Comparison of ENCODE assay signal across 17 mouse cellular contexts in genomic region chr13:73474163-73474562, GRCm38 (mm10). TPM values are rescaled to one million over a fixed set of nuclear protein-coding genes. Genes with fewer than 3 reads are reported as not detected.
A peak's percentile ranks its signal among the peaks of the same experiment; 100 is the strongest.
DNase-seq lines count a peak whose midpoint lies in the region; ATAC-seq lines count a peak whose summit lies in the region.
"Had no signal": no experiment of that assay in that cellular context is flagged by ENCODE, and none has a peak within 500 bp of the region (broad histone marks: within the 10 kb centered on the region; RNA-seq: fewer than 3 reads in every experiment).

No protein-coding gene starts in this region.

- peaks cover 52% of the 10 kb centered on the region for H3K4me1 ChIP-seq in heart, embryonic 10.5 days
- peaks cover 100% of the 10 kb centered on the region for H3K4me1 ChIP-seq in liver, embryonic 15.5 days (replicated peaks)

- H3K9ac ChIP-seq in liver, embryonic 15.5 days: peak overlapping the region; percentile 98
- H3K9ac ChIP-seq: hindbrain, embryonic 13.5 days; intestine, embryonic 15.5 days had no signal

- 0 out of 2 replicates have a peak, but pooled peaks cover 10% of the 10 kb centered on the region for H3K36me3 ChIP-seq in heart, embryonic 10.5 days
- peaks cover 79% of the 10 kb centered on the region for H3K36me3 ChIP-seq in liver, embryonic 15.5 days (replicated peaks)
- H3K36me3 ChIP-seq: intestine, embryonic 15.5 days had no signal

- H3K4me2 ChIP-seq in liver, embryonic 15.5 days: peak overlapping the region; percentile 81
- H3K4me2 ChIP-seq: hindbrain, embryonic 13.5 days; intestine, embryonic 15.5 days had no signal

- no peak for DNase-seq in heart, embryonic 10.5 days (ENCODE audit: low spot score)
- no peak for DNase-seq in heart, postnatal 36 days
- DNase-seq in cerebellum, adult 11 months: peak; percentile 68
- peak; percentile 73 to 82 for DNase-seq in cerebellum, postnatal 25 days
- DNase-seq: adrenal gland, adult 8-10 months; embryo, embryonic 11 days; gastrocnemius, postnatal 25 days; layer of hippocampus, adult 9-11 months; lung, postnatal 4 days; midbrain, embryonic 14.5 days; thymus, postnatal 4 days had no signal

- no peak for ATAC-seq in liver, embryonic 15.5 days (ENCODE audit: insufficient read depth)
- no peak for ATAC-seq in granulocyte monocyte progenitor cell, adult 5-6 weeks (replicated peaks; ENCODE audit: poor library complexity, severe bottlenecking)
- ATAC-seq in megakaryocyte progenitor cell, adult 5-6 weeks (replicated peaks; ENCODE audit: poor library complexity): no peak
- ATAC-seq: intestine, embryonic 15.5 days had no signal

- H3K4me3 ChIP-seq in heart, embryonic 10.5 days: no peak overlapping the region
- peak overlapping the region; percentile 31 for H3K4me3 ChIP-seq in liver, embryonic 15.5 days (replicated peaks)
- H3K4me3 ChIP-seq: hindbrain, embryonic 13.5 days; intestine, embryonic 15.5 days had no signal

- H3K9me3 ChIP-seq in heart, embryonic 10.5 days: no peaks in the 10 kb centered on the region
- H3K9me3 ChIP-seq in liver, embryonic 15.5 days (replicated peaks): no peaks in the 10 kb centered on the region
- H3K9me3 ChIP-seq: hindbrain, embryonic 13.5 days; intestine, embryonic 15.5 days had no signal

- H3K27ac ChIP-seq in heart, embryonic 10.5 days: peak overlapping the region; percentile 71
- H3K27ac ChIP-seq in liver, embryonic 15.5 days (replicated peaks): peak overlapping the region; percentile 99
- H3K27ac ChIP-seq: hindbrain, embryonic 13.5 days; intestine, embryonic 15.5 days; kidney, postnatal 0 days had no signal

- intact Hi-C loops in heart, postnatal 36 days (cut with DNase I): no loop called here

- 73% methylated on average over 6 of the region's 6 CpGs for WGBS in heart, embryonic 10.5 days
- 69% methylated on average over 6 of the region's 6 CpGs for WGBS in liver, embryonic 15.5 days (ENCODE audit: insufficient replicate concordance)

- H3K27me3 ChIP-seq in heart, embryonic 10.5 days (ENCODE audit: insufficient read depth, poor library complexity, severe bottlenecking): no peaks in the 10 kb centered on the region
- no peaks in the 10 kb centered on the region for H3K27me3 ChIP-seq in liver, embryonic 15.5 days
- H3K27me3 ChIP-seq: hindbrain, embryonic 13.5 days; intestine, embryonic 15.5 days had no signal

RNA-seq across cellular contexts. Expression of gene Lpcat1, which starts 7.2 kb away (rescaled TPM):
- 31.9 and 39.6 TPM in 2 replicates for polyA plus RNA-seq in heart, embryonic 10.5 days (2016; fragmentation: Nextera tagmentation; extraction: Ambion mirVana)
- 1 to 10 TPM; 7.0 to 9.4 TPM for total RNA-seq in heart, postnatal 36 days (2021)
- polyA plus RNA-seq in liver, embryonic 15.5 days (2015; fragmentation: Nextera tagmentation; extraction: Ambion mirVana): 73.8 and 78.2 TPM in 2 replicates
- 16.0 and 19.0 TPM in 2 replicates for total RNA-seq in granulocyte monocyte progenitor cell, adult 5-6 weeks (2014; fragmentation: Nextera tagmentation)
- total RNA-seq in granulocyte monocyte progenitor cell, adult 5-6 weeks (2017): 19.8 and 32.3 TPM in 2 replicates
- total RNA-seq in megakaryocyte progenitor cell, adult 5-6 weeks (2015): 12.7 and 13.5 TPM in 2 replicates
- total RNA-seq in megakaryocyte progenitor cell, adult 5-6 weeks (2017): 21.6 and 26.5 TPM in 2 replicates

Comparison
In these comparisons a context has a peak if more than half of its experiments do, and no peak if none do; other contexts are left out.
1. DNase-seq: peak in cerebellum, adult 11 months (single experiment) and cerebellum, postnatal 25 days (2 of 2); none in heart, embryonic 10.5 days (single experiment) and heart, postnatal 36 days (0 of 2).